Mouse (Mus musculus): Measurements from ENCODE around the gene Ogdh. TPM values are rescaled to one million over a fixed set of nuclear protein-coding genes. Genes with fewer than 3 reads are reported as not detected.

The Ogdh gene
- polyA plus RNA-seq, 1 experiment from 2014 or later = 108 TPM

GRCm38 (mm10) chr11:6302793-6303192, 11.4 kb downstream of the Ogdh start:
- WGBS = 87% methylated on average over 2 of the region's 2 CpGs
- H3K4me1 ChIP-seq = no peaks in the 10 kb centered on the region
- no peak for DNase-seq (ENCODE audit: low spot score)

DNA sequence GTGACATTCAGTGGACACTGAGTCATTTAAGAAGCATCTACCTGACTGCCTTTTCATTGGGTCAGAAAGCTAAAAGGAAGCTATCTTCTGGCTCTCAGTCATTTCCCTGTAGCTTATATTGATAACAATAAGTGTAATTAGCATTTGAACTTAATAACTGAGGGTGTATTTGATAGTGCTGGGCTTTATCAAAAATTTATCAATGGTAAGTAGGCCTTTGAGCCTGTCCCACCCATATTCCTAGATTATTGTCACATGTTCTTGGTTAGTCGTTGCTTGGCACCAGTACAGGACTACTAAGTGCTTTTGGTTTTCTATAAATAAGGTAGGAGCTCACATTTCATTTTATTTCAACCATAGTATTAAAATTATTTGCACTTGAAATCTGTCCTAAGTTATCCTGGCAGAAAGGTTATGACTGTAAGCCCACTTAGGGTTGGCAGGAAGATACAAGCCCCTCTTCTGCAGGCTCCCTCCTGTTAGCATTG, 14.6 kb downstream of the Ogdh start:
- peaks cover 93% of the 10 kb centered on the region for H3K36me3 ChIP-seq (replicated peaks)
- no peak overlapping the region for H3K4me3 ChIP-seq
- H3K27me3 ChIP-seq (replicated peaks; ENCODE audit: low read depth, poor library complexity, severe bottlenecking) = no peaks in the 10 kb centered on the region
- no peak overlapping the region for H3K27ac ChIP-seq (replicated peaks)
- H3K4me1 ChIP-seq = no peaks in the 10 kb centered on the region
- H3K9me3 ChIP-seq = no peaks in the 10 kb centered on the region
- whole genome bisulfite sequencing = 91% methylated on average over 1 of the region's 1 CpGs
- no peak for DNase-seq (ENCODE audit: low spot score)

More at GRCm38 (mm10) chr11:6302793-6303192, 11.4 kb downstream of the Ogdh start:
- H3K27me3 ChIP-seq (replicated peaks; ENCODE audit: low read depth, poor library complexity, severe bottlenecking) = no peaks in the 10 kb centered on the region
- H3K27ac ChIP-seq (replicated peaks) = no peak overlapping the region
- no peak overlapping the region for H3K4me3 ChIP-seq
- peaks cover 93% of the 10 kb centered on the region for H3K36me3 ChIP-seq (replicated peaks)
- no peaks in the 10 kb centered on the region for H3K9me3 ChIP-seq

- Histone ChIP-seq H3K4me3 (no peak overlapping the region), H3K36me3 (replicated peaks) (peaks cover 92% of the 10 kb centered on the region), H3K4me1 (no peaks in the 10 kb centered on the region), H3K27ac (replicated peaks) (no peak overlapping the region), H3K9me3 (no peaks in the 10 kb centered on the region), H3K27me3 (replicated peaks; ENCODE audit: low read depth, poor library complexity, severe bottlenecking) (no peaks in the 10 kb centered on the region)
- DNase-seq (ENCODE audit: low spot score) = no peak
- 91% methylated on average over 4 of the region's 4 CpGs for WGBS
These were observed 16.7 kb downstream of the Ogdh start for GRCm38 (mm10) chr11:6308181-6308580.

DNA sequence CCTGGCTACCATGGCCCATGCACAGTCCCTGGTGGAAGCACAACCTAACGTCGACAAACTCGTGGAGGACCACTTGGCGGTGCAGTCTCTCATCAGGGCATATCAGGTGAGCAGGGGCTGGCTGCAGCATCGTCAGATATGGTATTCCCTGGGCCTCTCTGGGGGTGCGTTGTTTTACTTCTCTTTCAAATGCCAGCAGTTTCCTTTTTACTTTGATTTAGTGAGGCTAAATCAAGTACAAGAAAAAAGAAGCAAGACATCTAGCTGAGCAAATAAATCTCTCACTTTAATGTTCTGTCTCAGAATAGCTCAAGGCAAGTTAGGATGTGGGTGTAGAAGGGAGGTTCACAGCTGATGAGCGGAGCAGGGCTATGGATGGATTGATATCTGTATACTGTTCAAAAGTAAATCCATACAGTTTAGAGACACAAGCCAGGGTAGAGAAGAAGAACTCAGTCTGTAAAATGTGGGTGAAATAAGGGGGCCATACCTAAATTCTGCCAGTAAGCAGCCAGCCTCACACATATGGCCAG, 22.5 kb downstream of the Ogdh start:
- Histone ChIP-seq H3K4me1 (no peaks in the 10 kb centered on the region), H3K27ac (replicated peaks) (no peak overlapping the region), H3K36me3 (replicated peaks) (peaks cover 94% of the 10 kb centered on the region), H3K27me3 (replicated peaks; ENCODE audit: low read depth, poor library complexity, severe bottlenecking) (no peaks in the 10 kb centered on the region), H3K9me3 (no peaks in the 10 kb centered on the region), H3K4me3 (no peak overlapping the region)
- DNase-seq (ENCODE audit: low spot score) = no peak
- 90% methylated on average over 7 of the region's 7 CpGs for WGBS

- Histone ChIP-seq H3K9me3 (no peaks in the 10 kb centered on the region), H3K27ac (replicated peaks) (no peak overlapping the region), H3K4me3 (no peak overlapping the region), H3K4me1 (no peaks in the 10 kb centered on the region), H3K36me3 (replicated peaks) (peaks cover 91% of the 10 kb centered on the region), H3K27me3 (replicated peaks; ENCODE audit: low read depth, poor library complexity, severe bottlenecking) (no peaks in the 10 kb centered on the region)
- no peak for DNase-seq (ENCODE audit: low spot score)
- WGBS = 90% methylated on average over 11 of the region's 11 CpGs
These were observed 25.4 kb downstream of the Ogdh start for GRCm38 (mm10) chr11:6316821-6317220.

- peaks cover 90% of the 10 kb centered on the region for H3K36me3 ChIP-seq (replicated peaks)
- H3K4me3 ChIP-seq = no peak overlapping the region
- H3K27ac ChIP-seq (replicated peaks) = no peak overlapping the region
- no peaks in the 10 kb centered on the region for H3K4me1 ChIP-seq
- no peak for DNase-seq (ENCODE audit: low spot score)
- no peaks in the 10 kb centered on the region for H3K9me3 ChIP-seq
- H3K27me3 ChIP-seq (replicated peaks; ENCODE audit: low read depth, poor library complexity, severe bottlenecking) = no peaks in the 10 kb centered on the region
- 94% methylated on average over 5 of the region's 5 CpGs for WGBS
These were observed 27.1 kb downstream of the Ogdh start for GRCm38 (mm10) chr11:6318559-6318958.

GRCm38 (mm10) chr11:6319374-6319773, 27.9 kb downstream of the Ogdh start:
- H3K4me1 ChIP-seq = no peaks in the 10 kb centered on the region
- H3K9me3 ChIP-seq = no peaks in the 10 kb centered on the region
- DNase-seq (ENCODE audit: low spot score) = no peak
- WGBS = 84% methylated on average over 2 of the region's 2 CpGs
- peaks cover 89% of the 10 kb centered on the region for H3K36me3 ChIP-seq (replicated peaks)
- H3K27me3 ChIP-seq (replicated peaks; ENCODE audit: low read depth, poor library complexity, severe bottlenecking) = no peaks in the 10 kb centered on the region
- H3K27ac ChIP-seq (replicated peaks) = no peak overlapping the region
- H3K4me3 ChIP-seq = no peak overlapping the region

- no peaks in the 10 kb centered on the region for H3K27me3 ChIP-seq (replicated peaks; ENCODE audit: low read depth, poor library complexity, severe bottlenecking)
- H3K9me3 ChIP-seq = no peaks in the 10 kb centered on the region
- H3K27ac ChIP-seq (replicated peaks) = no peak overlapping the region
- DNase-seq (ENCODE audit: low spot score) = no peak
- H3K4me1 ChIP-seq = no peaks in the 10 kb centered on the region
- WGBS = 94% methylated on average over 2 of the region's 2 CpGs
- no peak overlapping the region for H3K4me3 ChIP-seq
- H3K36me3 ChIP-seq (replicated peaks) = peaks cover 72% of the 10 kb centered on the region
These were observed 30.7 kb downstream of the Ogdh start for GRCm38 (mm10) chr11:6322086-6322485.

DNA sequence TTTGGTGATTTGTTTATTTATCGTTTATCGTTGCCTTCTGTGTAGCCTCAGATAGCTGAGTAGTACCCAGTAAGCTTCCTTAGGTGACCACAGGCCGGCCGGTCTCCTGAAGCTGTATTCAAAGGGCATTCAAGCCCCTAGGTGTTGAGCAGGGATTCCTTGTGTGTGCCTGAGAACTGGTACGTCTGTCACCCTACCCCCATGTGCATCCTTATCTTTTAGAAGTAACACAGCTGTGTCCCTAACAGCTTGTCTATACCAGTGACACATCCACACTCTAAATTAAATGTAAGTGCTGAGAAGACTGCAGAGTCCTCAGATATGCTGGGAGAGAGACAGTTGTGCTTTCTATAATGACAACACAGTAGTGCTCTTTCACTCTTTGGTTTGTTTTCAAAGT, 31.9 kb downstream of the Ogdh start:
- Histone ChIP-seq H3K36me3 (replicated peaks) (peaks cover 60% of the 10 kb centered on the region), H3K27ac (replicated peaks) (no peak overlapping the region), H3K9me3 (no peaks in the 10 kb centered on the region), H3K27me3 (replicated peaks; ENCODE audit: low read depth, poor library complexity, severe bottlenecking) (no peaks in the 10 kb centered on the region), H3K4me1 (no peaks in the 10 kb centered on the region), H3K4me3 (no peak overlapping the region)
- WGBS = 92% methylated on average over 5 of the region's 5 CpGs
- no peak for DNase-seq (ENCODE audit: low spot score)

GRCm38 (mm10) chr11:6331256-6331655, 39.8 kb downstream of the Ogdh start:
- Histone ChIP-seq H3K36me3 (replicated peaks) (peaks cover 22% of the 10 kb centered on the region), H3K4me1 (no peaks in the 10 kb centered on the region), H3K27me3 (replicated peaks; ENCODE audit: low read depth, poor library complexity, severe bottlenecking) (no peaks in the 10 kb centered on the region), H3K4me3 (no peak overlapping the region), H3K9me3 (no peaks in the 10 kb centered on the region), H3K27ac (replicated peaks) (no peak overlapping the region)
- no peak for DNase-seq (ENCODE audit: low spot score)
- 94% methylated on average over 7 of the region's 7 CpGs for WGBS

- Histone ChIP-seq H3K4me3 (no peak overlapping the region), H3K27me3 (replicated peaks; ENCODE audit: low read depth, poor library complexity, severe bottlenecking) (no peaks in the 10 kb centered on the region), H3K9me3 (no peaks in the 10 kb centered on the region), H3K4me1 (no peaks in the 10 kb centered on the region), H3K36me3 (replicated peaks) (peaks cover 32% of the 10 kb centered on the region), H3K27ac (replicated peaks) (no peak overlapping the region)
- no peak for DNase-seq (ENCODE audit: low spot score)
- WGBS = 91% methylated on average over 3 of the region's 3 CpGs
These were observed 41.2 kb downstream of the Ogdh start for GRCm38 (mm10) chr11:6332606-6333005.

DNA sequence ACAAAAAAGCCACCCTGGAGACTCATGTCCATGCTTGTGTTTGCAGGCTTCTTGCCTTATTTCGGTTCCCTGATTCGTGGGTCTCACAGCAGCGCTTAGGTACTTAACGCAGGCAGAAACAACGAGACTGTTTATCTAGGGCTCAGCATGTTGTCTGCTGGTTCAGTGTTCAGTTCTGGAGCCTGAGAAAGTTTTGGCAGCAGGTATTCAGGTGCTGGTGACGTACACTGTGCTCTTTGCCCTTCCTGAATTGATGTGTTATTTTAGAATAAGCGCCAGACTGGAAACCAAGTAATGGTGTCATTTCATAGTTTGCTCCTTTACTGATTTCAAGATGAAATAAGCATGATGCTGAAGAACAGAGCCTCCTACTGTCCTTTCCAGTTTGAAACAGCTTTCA, 42.0 kb downstream of the Ogdh start:
- peaks cover 39% of the 10 kb centered on the region for H3K36me3 ChIP-seq (replicated peaks)
- 92% methylated on average over 7 of the region's 7 CpGs for WGBS
- H3K27me3 ChIP-seq (replicated peaks; ENCODE audit: low read depth, poor library complexity, severe bottlenecking) = no peaks in the 10 kb centered on the region
- no peak overlapping the region for H3K4me3 ChIP-seq
- no peaks in the 10 kb centered on the region for H3K4me1 ChIP-seq
- H3K27ac ChIP-seq (replicated peaks) = no peak overlapping the region
- H3K9me3 ChIP-seq = no peaks in the 10 kb centered on the region
- DNase-seq (ENCODE audit: low spot score) = no peak

DNA sequence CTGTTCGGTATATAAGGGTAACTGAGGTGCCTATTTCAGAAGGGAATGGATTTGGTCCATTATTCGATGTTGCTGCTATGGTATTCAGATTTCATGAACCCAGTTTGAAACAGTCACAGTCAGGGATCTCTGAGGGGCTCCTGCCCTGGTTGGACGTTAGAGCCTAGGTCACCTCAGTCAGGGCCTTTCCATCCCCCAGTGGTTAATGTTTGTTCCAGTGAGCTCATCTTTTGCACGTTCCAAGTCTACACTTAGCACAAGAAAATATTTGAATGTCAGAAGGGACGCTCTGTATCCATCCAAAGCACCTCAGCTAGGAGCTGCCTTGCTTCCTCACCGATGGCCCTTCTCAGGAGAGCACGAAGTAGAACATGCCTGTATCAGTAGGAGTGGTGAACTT, 43.9 kb downstream of the Ogdh start:
- Histone ChIP-seq H3K36me3 (replicated peaks) (peaks cover 55% of the 10 kb centered on the region), H3K4me1 (no peaks in the 10 kb centered on the region), H3K4me3 (no peak overlapping the region), H3K9me3 (no peaks in the 10 kb centered on the region), H3K27ac (replicated peaks) (no peak overlapping the region), H3K27me3 (replicated peaks; ENCODE audit: low read depth, poor library complexity, severe bottlenecking) (no peaks in the 10 kb centered on the region)
- WGBS = 95% methylated on average over 7 of the region's 7 CpGs
- no peak for DNase-seq (ENCODE audit: low spot score)

Measured in embryonic facial prominence, embryonic 10.5 days (tissue).